Mouse (Mus musculus) adrenal gland, postnatal 36 days (tissue): ENCODE data around the gene Tmem30b. TPM values are rescaled to one million over a fixed set of nuclear protein-coding genes. Genes with fewer than 3 reads are reported as not detected.
"Not testable (repeated sequence)": the region's sequence is repeated elsewhere in the genome, so short reads cannot be mapped to it uniquely, and the experiment has no call there.

ENCODE experiments used
- DNase-seq, 2 experiments: peaks; one replicate each; pipeline ENCODE4 v3.0.0; 2021; ENCODE audit warnings: mixed read lengths in 1 of 2
- total RNA-seq, 2 experiments: library from RNA; stranded (reverse); gene quantifications; 2 replicates each; pipeline ENCODE4 v1.2.3; 2021

Tmem30b gene
- total RNA-seq, 2 experiments from 2014 or later, result 0.10 to 0.13 TPM

- no peak for DNase-seq
These were observed 12.5 kb upstream of the Tmem30b start for GRCm38 (mm10) chr12:73558525-73559195.

- DNase-seq, result peak; percentile 57 to 82
These were observed 8.0 kb upstream of the Tmem30b start for GRCm38 (mm10) chr12:73554155-73554554.

- no peak for DNase-seq
These were observed 2.1 kb upstream of the Tmem30b start for GRCm38 (mm10) chr12:73548259-73548658.

GRCm38 (mm10) chr12:73547646-73548045 lies 1.5 kb upstream of the Tmem30b start:
- DNase-seq, result no peak

GRCm38 (mm10) chr12:73545672-73546085 lies 513 bp downstream of the Tmem30b start:
- DNase-seq, result peak; percentile 38 to 60

- DNase-seq, result no peak
These were observed 1.2 kb downstream of the Tmem30b start for GRCm38 (mm10) chr12:73544736-73545671.

- DNase-seq, result no peak
These were observed 3.0 kb downstream of the Tmem30b start for GRCm38 (mm10) chr12:73543191-73543590.

- no peak for DNase-seq
These were observed 5.8 kb downstream of the Tmem30b start for GRCm38 (mm10) chr12:73540402-73540801.

- DNase-seq, result no peak
These were observed 7.0 kb downstream of the Tmem30b start for GRCm38 (mm10) chr12:73539151-73539550.

- DNase-seq, result not testable (repeated sequence)
These were observed 8.1 kb downstream of the Tmem30b start for GRCm38 (mm10) chr12:73538139-73538508.

GRCm38 (mm10) chr12:73537499-73538138 lies 8.6 kb downstream of the Tmem30b start:
- peak; percentile 37 to 55 for DNase-seq

- peak; percentile 25 to 59 for DNase-seq
These were observed 11.6 kb downstream of the Tmem30b start for GRCm38 (mm10) chr12:73534591-73534990.

- DNase-seq, result peak; percentile 59 to 62
These were observed 14.2 kb downstream of the Tmem30b start for GRCm38 (mm10) chr12:73531889-73532479.

- DNase-seq, result no peak
These were observed 16.6 kb downstream of the Tmem30b start for GRCm38 (mm10) chr12:73529590-73529989.

GRCm38 (mm10) chr12:73529131-73529530 lies 17.1 kb downstream of the Tmem30b start:
- no peak for DNase-seq

GRCm38 (mm10) chr12:73528142-73528541 lies 18.1 kb downstream of the Tmem30b start:
- not testable (repeated sequence) for DNase-seq

GRCm38 (mm10) chr12:73525254-73525885 lies 20.8 kb downstream of the Tmem30b start:
- DNase-seq, result no peak

- no peak for DNase-seq
These were observed 23.1 kb downstream of the Tmem30b start for GRCm38 (mm10) chr12:73523066-73523465.

GRCm38 (mm10) chr12:73521944-73522343 lies 24.2 kb downstream of the Tmem30b start:
- no peak for DNase-seq

GRCm38 (mm10) chr12:73521238-73521841 lies 24.9 kb downstream of the Tmem30b start:
- DNase-seq, result no peak

- no peak for DNase-seq
These were observed 28.4 kb downstream of the Tmem30b start for GRCm38 (mm10) chr12:73517768-73518167.
